Mouse (Mus musculus) c-Kit-positive CD71-positive TER-119-negative erythroid progenitor cells, embryonic 14.5 days (primary cell): ENCODE measurements around the gene Olfr420.

Experiments used
- DNase-seq: peaks from one replicate; pipeline ENCODE4 v3.0.0-alpha.2; 2013; ENCODE audit warnings: low read depth

Olfr420 gene

DNA sequence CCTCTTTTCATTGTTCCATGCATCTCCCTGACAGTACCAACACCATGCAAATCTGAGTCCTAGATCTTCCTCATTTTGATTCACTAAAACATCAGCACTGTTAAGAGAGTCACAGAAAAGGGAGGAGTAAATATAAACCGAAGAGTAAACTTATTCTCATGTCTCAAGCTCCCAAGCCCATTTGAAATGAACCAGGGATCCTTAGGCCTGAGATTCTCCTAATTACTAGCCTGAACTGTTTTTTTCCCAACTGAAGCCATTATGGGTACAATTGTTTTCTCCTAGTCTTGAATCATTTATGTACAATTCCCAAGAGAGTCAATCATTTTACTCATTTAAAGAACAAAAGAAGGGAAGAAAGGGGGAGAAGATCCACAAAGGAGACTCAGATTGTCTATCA is at the start of gene Olfr420:
Gene Olfr420 (plus strand): TSS at position 301 of the 400 bp plus-strand sequence.
- no peak for DNase-seq

DNA sequence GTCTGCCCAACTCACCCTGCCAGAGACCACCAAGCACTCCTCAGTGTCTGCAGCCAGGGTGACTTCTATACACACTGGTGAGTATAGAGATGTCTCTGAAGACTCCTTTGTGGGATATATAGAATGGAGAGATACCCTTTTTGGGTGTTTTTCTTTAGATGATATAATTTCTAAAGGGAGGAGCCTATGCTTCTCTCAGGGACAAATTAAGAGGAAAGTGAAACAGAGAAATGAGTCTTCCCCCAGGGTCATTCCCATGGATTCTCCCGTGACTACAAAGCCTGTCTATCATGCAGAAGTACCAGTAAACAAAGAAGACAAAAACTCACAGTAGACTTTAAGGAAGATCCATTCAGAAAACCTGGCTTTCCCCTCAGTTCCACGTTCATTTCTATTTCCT is 34.4 kb upstream of the Olfr420 start, which contains the start of gene Olfr231:
Gene Olfr231 (minus strand): TSS at position 101 of the 400 bp plus-strand sequence.
- DNase-seq, result no peak

DNA sequence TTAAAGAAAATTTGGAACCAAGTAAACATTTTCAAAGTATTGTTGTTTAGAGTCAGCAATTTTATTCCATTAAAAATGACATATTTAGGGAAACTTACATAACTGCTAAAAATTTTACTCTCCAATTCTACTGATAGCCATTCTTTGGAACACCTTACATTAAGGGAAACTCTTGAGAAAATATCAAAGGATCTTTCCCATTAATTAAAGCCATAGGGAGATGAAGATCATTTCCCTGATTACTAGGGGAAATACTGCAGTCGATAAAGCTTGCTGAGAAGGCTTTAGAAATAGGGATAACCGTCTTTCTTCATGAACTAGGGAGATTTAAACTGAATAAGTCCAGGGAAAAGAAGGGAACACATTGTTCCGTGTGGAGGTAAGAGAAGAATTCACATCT is 24.2 kb upstream of the Olfr420 start, which contains the start of gene Olfr424:
Gene Olfr424 (plus strand): TSS at position 301 of the 400 bp plus-strand sequence.
- no peak for DNase-seq

DNA sequence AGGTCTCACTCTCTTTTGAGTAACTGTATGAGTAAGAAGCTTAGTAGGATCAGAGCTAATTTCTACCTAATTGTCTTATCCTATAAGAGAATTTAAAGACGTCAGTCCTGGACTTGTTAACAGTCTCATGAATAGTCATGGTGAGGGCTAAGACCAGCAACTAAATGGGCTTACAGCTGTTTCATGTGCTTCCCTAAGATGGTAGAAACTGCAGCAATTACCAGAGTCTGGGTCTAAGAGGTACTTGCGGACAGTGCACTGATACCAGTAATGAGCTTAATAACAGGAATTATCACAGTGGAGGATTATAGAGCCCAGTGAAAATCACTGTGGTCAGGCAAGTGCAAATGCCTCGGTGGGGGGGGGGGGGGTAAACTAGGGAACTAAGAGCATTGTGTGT is 23.4 kb upstream of the Olfr420 start:
- no peak for DNase-seq

DNA sequence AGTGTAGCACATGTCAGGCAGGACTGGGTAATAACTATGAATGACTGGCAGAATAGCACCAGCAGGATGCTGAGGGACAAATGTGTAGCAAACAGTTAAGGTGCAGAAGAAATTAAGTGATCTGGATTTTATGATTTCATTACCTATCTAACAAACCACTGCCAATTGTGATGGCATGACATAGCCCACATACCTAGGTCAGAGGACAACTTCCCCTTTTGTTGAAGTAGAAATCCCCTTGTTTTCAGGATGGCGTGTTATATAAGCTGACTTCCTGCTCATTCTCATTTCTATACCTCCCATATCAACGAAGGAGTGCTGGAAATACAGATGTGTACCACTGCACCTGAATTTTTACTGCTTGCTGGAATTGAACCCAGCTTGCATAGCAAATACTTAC is 14.0 kb upstream of the Olfr420 start:
- no peak for DNase-seq

DNA sequence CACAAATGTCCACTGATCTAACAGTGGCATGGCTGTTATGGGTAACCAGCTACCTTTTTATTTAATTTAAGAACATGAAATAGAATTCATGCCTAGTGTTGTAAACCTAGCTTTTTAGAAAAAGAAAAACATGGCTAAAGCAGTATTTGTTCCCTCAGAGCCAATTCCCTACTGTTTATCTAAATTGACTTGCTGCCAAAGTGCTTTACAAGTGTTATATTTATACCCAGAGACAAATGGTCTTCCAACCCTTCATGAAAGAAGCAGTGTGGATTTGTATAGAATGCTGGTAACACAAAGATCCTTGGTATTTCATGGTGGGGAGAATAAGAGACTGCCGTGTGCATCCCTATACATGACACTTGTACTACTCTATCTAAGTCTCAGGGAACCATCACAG is 8.7 kb upstream of the Olfr420 start:
- no peak for DNase-seq

DNA sequence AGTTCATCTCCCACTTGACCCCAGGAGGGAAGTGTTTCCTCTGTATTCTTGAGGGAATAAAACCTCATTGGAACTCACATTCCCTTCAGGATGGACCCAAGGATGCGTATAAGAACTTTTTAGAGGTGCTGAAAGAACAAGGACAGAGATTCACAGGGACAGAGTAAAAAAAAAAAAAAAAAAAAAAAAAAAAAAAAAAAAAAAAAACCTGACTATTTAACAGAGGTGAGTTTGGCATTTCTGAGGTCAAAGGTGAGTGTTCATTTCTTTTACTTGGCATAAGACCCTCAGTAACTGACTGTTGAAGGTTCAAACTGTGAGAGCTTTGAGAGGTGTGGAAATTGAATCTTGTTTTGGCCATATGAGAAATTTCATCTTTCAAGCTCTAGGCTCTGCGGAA is 6.1 kb upstream of the Olfr420 start:
- no peak for DNase-seq

DNA sequence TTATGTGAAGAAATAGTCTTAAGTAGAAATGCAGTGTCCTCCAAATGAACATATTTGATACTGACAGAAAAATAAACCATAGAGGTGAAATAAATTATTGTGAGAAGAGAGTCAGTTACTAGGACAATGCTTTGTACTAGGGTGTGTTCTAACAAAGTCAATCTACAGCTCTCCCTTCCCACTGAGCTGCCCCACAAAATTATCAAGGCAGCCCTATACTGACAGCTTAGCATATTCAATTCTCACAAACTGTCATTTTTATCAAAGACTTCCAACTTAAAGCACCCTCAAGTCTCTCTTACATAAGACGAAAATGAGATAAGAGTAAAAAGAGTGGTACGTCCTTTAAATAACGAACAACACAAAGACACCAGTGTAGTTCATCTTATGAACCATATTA is 2.2 kb downstream of the Olfr420 start:
- no peak for DNase-seq

DNA sequence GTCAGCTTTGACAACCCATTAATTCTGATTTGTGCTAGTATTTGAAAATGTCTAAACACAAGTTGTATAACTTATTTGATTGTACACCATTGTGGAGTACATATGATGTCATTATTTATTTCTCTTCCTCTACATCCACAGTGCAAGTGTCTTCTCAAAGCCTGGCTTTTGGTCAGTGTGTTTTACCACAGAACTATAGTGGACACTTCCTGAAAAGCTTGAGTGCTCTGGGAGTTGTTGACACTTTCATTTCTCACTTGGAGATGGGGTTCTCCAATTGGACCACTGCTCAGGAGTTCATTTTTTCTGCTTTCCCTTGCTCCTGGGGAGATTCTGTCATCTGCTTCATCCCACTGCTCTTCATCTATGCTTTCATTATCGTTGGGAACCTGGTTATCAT is 3.1 kb downstream of the Olfr420 start:
- no peak for DNase-seq

DNA sequence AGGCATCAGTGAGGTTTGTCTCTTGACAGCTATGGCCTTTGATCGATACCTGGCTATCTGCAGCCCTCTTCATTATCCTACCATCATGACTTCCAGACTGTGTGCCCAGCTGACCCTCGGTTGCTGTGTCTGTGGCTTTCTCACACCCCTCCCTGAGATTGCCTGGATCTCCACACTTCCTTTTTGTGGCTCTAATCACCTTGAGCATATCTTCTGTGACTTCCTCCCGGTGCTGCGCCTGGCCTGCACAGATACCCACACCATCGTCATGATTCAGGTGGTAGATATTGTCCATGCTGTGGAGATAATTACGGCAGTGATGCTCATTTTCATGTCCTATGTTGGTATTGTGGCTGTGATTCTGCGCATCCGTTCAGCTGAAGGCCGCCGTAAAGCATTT is 3.7 kb downstream of the Olfr420 start:
- DNase-seq, result no peak

DNA sequence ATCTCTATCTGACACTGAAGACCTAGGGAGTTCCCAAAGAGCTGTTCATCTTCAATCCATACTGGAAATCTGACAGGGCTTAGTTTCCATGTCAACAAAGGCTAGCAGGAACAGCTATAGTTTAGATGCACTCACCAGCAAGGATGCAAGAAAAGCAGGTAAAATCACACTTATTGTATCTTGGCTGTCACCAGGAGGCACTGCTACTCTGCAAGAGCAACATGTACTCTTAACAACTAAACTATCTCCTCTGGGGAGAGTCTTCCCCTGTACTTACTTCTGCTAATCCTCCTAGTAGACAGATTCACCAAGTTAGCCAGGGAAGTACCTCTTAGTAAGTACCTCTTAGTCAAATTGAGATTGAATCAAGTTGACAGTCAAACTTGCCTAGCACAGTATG is 13.6 kb downstream of the Olfr420 start:
- DNase-seq, result peak; percentile 65

DNA sequence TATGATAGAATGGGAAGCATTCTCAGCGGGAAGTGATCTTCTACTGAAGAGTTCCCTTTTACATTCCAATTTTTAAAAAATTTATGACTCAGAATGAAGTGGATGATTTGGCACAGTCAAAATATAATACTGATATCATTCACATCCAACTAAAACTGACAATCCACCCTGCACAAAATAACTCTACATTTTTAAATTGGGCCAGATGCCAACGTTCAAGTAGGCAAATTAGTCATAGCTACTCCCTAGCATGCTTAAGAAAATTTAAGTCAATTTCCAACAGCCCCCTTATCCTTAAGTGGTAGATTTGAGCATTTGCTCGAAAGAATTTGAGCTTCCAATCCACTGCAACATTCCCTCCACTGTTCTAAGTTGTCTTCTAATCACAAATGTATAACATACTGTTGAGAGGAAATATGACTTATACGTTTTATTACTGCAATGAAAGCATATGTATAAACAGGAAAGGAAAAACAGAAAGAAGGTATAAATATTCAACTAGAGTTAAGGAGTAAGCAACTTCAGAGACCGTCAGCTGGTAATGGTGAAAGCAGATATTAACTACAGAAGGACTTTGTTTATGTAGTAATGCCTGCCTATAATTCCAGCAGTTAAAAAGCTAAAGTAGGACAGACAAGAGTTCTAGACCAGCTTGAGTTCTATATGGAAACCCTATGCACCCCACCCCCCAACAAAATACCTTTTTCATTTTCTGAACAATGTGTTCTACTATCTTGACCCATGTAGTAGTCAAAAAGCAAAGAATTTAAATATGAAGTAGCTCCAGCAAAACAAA is 15.5 kb downstream of the Olfr420 start:
- no peak for DNase-seq

DNA sequence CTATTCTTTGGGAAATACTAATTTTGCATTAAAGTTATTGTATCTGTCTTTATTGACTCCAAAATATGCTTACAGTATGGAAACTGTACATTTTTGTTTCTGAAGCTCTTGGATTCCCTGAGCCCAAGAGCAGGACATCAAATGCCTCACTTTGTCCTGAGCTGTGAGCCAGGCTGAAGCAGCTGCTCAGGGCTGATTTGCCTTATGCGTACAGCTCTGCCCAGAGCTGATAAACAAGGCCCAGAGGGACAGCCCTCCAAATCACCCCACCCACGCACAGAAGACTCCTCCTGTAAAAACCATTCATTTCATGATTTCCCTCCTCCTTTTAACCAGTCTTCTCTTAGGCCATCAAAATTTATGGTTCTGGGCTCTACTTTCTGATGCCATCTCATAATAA is 16.1 kb downstream of the Olfr420 start:
- DNase-seq, result peak; percentile 79

DNA sequence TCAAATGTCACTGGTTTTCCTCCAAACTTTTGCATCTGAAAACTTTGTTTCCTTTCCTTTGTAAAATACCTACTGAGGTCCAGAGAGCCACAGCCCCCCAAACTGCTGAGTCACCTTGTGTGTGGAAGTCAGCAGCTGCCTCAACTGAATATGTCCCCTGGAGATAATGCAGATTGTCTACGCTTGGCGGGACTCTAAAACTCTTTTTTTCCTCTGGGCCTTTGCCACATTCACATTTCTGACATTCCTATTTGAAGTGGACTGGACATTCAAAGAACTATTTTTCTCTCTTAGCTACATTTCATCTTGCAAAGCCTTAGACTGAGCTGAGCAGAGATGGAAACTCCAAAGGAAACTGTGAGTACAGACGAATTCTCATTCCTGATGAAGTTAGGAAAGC is 17.2 kb downstream of the Olfr420 start, which contains the start of gene Spta1:
Gene Spta1 (plus strand): TSS at position 172 of the 400 bp plus-strand sequence.
- DNase-seq, result peak; percentile 82

DNA sequence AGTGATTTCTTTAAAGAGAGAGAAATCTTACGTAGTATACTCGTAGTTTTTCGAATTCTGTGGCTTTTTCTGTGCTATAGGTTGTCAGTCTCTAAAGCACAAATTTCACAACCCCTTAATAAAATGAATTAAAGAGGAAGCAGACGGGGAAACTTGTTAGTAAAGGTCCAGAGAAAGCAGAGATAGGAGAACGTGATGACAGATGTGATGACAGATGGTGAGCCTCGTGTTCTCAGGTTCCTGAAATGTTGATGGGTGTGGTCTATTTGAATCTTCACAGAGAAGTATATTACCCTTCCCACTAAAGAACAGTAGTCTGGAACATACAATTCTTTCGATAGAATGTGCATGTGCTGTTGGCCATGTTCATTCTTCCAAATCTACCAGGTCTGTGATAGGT is 49.3 kb downstream of the Olfr420 start:
- no peak for DNase-seq
